ENCODE assay signal across 18 mouse cellular contexts in the genomic region with DNA sequence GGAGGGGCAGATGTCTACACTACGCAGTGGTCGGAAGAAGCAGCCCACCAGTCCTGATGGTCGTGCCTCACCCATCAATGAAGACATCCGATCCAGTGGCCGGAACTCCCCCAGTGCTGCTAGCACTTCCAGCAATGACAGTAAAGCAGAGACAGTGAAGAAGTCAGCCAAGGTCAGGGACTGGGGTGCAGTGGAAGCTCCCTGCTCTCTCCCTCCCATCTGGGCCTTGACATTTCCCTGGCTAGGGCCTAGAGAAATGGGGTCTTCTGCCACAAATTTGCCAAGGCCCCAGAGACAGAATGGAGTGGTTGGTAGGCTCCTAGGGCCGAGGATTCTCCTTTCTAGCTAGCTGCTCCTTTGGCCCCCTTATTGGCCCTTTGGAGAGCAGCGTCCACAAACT. TPM values are rescaled to one million over a fixed set of nuclear protein-coding genes. Genes with fewer than 3 reads are reported as not detected.
"Had no signal": no experiment of that assay in that cellular context is flagged by ENCODE, and none has a peak within 500 bp of the region (broad histone marks: within the 10 kb centered on the region; RNA-seq: fewer than 3 reads in every experiment).

No protein-coding gene starts in this region.

- DNase-seq: right cerebral cortex, adult 18-20 months; right cerebral cortex, postnatal 14 days; right cerebral cortex, postnatal 25 days; right cerebral cortex, postnatal 4 days; spleen, adult 18-20 months; thymus, adult 18-20 months; thymus, adult 2 months; thymus, postnatal 14 days; thymus, postnatal 25 days; thymus, postnatal 36 days; thymus, postnatal 4 days had no signal

- H3K9me3 ChIP-seq: neural tube, embryonic 13.5 days; neural tube, embryonic 15.5 days; stomach, embryonic 15.5 days had no signal

- H3K9ac ChIP-seq: neural tube, embryonic 13.5 days; neural tube, embryonic 15.5 days; stomach, embryonic 15.5 days had no signal

- H3K27me3 ChIP-seq: neural tube, embryonic 13.5 days; neural tube, embryonic 15.5 days; stomach, embryonic 15.5 days had no signal

- H3K27ac ChIP-seq: neural tube, embryonic 13.5 days; neural tube, embryonic 15.5 days; stomach, embryonic 15.5 days; stomach, postnatal 0 days had no signal

- H3K4me3 ChIP-seq: neural tube, embryonic 13.5 days; neural tube, embryonic 15.5 days; stomach, embryonic 15.5 days had no signal

- H3K4me2 ChIP-seq: neural tube, embryonic 13.5 days; neural tube, embryonic 15.5 days; stomach, embryonic 15.5 days had no signal

RNA-seq across cellular contexts. Expression of gene Slc45a1, which starts 38.3 kb away (rescaled TPM):
- total RNA-seq: neutrophil, adult 5-6 weeks had no signal
- polyA plus RNA-seq: spleen, adult 2 months; thymus, postnatal 0 days had no signal
